Mouse (Mus musculus) ES-Bruce4 (cell line): Measurements from ENCODE around the gene Bcl2l10. TPM values are rescaled to one million over a fixed set of nuclear protein-coding genes. Genes with fewer than 3 reads are reported as not detected.

Experiments used
- H3K27ac ChIP-seq: 2 replicates; pipeline ENCODE4 v1.5.1; 2012; ENCODE audit warnings: low read length, inconsistent platforms; ENCODE audit not compliant: insufficient read depth
- H3K27me3 ChIP-seq: 2 replicates; pipeline ENCODE4 v1.6.1; 2012; ENCODE audit warnings: mild to moderate bottlenecking, low read length, inconsistent platforms; ENCODE audit not compliant: control insufficient read depth, poor library complexity, insufficient read depth, severe bottlenecking
- H3K36me3 ChIP-seq: 2 replicates; pipeline ENCODE4 v1.6.1; 2012; ENCODE audit warnings: inconsistent platforms, mild to moderate bottlenecking, low read length, moderate library complexity; ENCODE audit not compliant: control insufficient read depth, poor library complexity, insufficient read depth, severe bottlenecking
- H3K4me1 ChIP-seq: one replicate; pipeline ENCODE4 v1.8.1; 2011; ENCODE audit warnings: low read length; ENCODE audit not compliant: control insufficient read depth, insufficient read depth
- H3K4me3 ChIP-seq: 2 replicates; pipeline ENCODE4 v1.5.1; 2011; ENCODE audit warnings: low read depth, mild to moderate bottlenecking, low read length
- H3K9ac ChIP-seq: 2 replicates; pipeline ENCODE4 v1.6.1; 2012; ENCODE audit warnings: low read depth, mild to moderate bottlenecking, inconsistent platforms; ENCODE audit not compliant: poor library complexity, severe bottlenecking
- H3K9me3 ChIP-seq: replicated peaks from 2 replicates; pipeline ENCODE4 v1.6.1; 2012; ENCODE audit warnings: mild to moderate bottlenecking, low read length, inconsistent platforms; ENCODE audit not compliant: control insufficient read depth, poor library complexity, insufficient read depth, severe bottlenecking
- CTCF ChIP-seq: IDR thresholded peaks from one replicate; pipeline ENCODE4 v1.8.1; 2011; ENCODE audit warnings: low read depth, low read length
- EP300 ChIP-seq: IDR thresholded peaks from 2 replicates; pipeline ENCODE4 v1.6.1; 2011; ENCODE audit warnings: low read depth, low read length; ENCODE audit not compliant: insufficient read depth
- POLR2A ChIP-seq: IDR thresholded peaks from one replicate; pipeline ENCODE4 v1.8.1; 2011; ENCODE audit warnings: low read length; ENCODE audit not compliant: insufficient read depth
- polyA plus RNA-seq: library from polyadenylated mRNA; stranded (reverse); fragments of >200 nt; gene quantifications from 2 replicates; pipeline ENCODE4 v1.2.4, GENCODE M21; 2011; ENCODE audit warnings: low read depth; ENCODE audit not compliant: missing spikeins, insufficient read depth, insufficient read length

Bcl2l10 gene
- polyA plus RNA-seq, 1 experiment = not detected

DNA sequence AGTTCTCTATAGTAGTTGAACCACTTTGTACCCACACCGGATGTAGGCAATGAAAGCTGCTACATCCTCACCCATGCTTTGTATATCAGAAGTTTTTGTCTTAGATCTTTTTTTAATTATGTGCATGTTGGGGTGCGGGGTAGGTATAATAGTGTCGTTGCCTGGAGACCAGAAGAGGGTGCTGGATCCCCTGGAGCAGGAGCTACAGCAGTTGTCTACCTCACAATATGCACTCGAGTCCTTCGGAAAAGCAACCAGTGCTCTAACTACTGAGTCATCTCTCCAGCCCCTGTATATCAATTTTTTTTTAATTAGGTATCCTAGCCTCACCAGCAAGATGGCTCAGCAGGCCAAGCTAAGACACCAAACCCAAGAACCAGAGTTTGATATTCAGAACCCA, 40.5 kb upstream of the Bcl2l10 start:
- Histone ChIP-seq H3K27me3 (no peaks in the 10 kb centered on the region), H3K9ac (no peak overlapping the region), H3K27ac (no peak overlapping the region), H3K9me3 (no peaks in the 10 kb centered on the region), H3K4me3 (no peak overlapping the region), H3K36me3 (no peaks in the 10 kb centered on the region), H3K4me1 (no peaks in the 10 kb centered on the region)
- no peak for TF ChIP-seq CTCF

DNA sequence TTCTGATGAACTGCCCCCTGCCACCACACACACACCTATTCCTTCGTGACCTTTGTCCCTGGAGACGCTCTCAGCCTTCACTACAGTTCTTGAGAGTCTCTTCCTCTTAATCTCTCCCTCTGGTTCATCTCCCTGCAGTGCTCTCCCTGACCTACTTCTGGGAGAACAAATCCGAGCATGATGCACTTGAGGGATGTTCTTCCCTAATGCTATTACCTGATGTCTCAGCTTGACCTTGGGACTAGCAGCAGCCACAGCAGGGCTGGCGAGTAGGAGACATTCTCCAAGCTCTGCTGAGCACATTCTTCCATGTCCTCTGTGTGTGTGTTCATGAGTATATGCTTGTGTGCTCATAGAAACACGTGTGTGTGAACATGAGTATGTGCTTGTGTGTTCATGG, 38.9 kb upstream of the Bcl2l10 start:
- H3K4me1 ChIP-seq = no peaks in the 10 kb centered on the region
- H3K27ac ChIP-seq = no peak overlapping the region
- H3K9ac ChIP-seq = no peak overlapping the region
- H3K36me3 ChIP-seq = no peaks in the 10 kb centered on the region
- H3K27me3 ChIP-seq = no peaks in the 10 kb centered on the region
- TF ChIP-seq CTCF = no peak
- TF ChIP-seq EP300 = no peak
- TF ChIP-seq POLR2A = no peak
- no peaks in the 10 kb centered on the region for H3K9me3 ChIP-seq
- no peak overlapping the region for H3K4me3 ChIP-seq

DNA sequence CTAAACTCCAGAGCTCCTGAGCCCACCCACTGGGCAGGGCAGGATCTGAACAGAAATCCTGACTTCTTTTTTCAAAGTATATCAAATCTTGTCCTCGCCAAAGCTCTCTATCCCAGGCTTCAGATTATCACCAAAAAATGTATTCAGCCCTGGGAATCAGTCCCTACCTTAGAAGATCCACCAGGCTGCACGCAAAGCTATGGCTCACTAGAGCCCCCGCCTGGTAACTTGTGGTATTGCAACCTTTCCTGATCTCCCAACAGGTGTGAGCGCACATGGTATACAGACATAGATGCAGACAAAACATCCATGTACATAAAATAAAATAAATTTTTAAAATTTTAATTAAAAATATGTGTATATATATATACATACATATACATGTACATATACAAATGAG, 35.5 kb upstream of the Bcl2l10 start:
- H3K27me3 ChIP-seq = no peaks in the 10 kb centered on the region
- H3K9ac ChIP-seq = no peak overlapping the region
- TF ChIP-seq POLR2A (no peak), CTCF (peak; percentile 88), EP300 (no peak)
- H3K4me3 ChIP-seq = no peak overlapping the region
- no peak overlapping the region for H3K27ac ChIP-seq
- no peaks in the 10 kb centered on the region for H3K4me1 ChIP-seq
- no peaks in the 10 kb centered on the region for H3K36me3 ChIP-seq
- no peaks in the 10 kb centered on the region for H3K9me3 ChIP-seq

- Histone ChIP-seq H3K4me3 (peak overlapping the region; percentile 61), H3K9me3 (no peaks in the 10 kb centered on the region), H3K9ac (peak overlapping the region; percentile 42; the same call in 1 of the 2 replicates), H3K36me3 (no peaks in the 10 kb centered on the region), H3K4me1 (no peaks in the 10 kb centered on the region), H3K27ac (no peak overlapping the region), H3K27me3 (no peaks in the 10 kb centered on the region)
- TF ChIP-seq POLR2A (no peak), EP300 (no peak)
Measured at GRCm38 (mm10) chr9:75313138-75313831, 34.3 kb upstream of the Bcl2l10 start.

- H3K27me3 ChIP-seq = no peaks in the 10 kb centered on the region
- TF ChIP-seq CTCF = no peak
- no peak for TF ChIP-seq POLR2A
- TF ChIP-seq EP300 = no peak
- peak overlapping the region; percentile 42 for H3K9ac ChIP-seq
- H3K36me3 ChIP-seq = no peaks in the 10 kb centered on the region
- H3K9me3 ChIP-seq = no peaks in the 10 kb centered on the region
- no peaks in the 10 kb centered on the region for H3K4me1 ChIP-seq
- H3K4me3 ChIP-seq = peak overlapping the region; percentile 83
- H3K27ac ChIP-seq = no peak overlapping the region
Measured at GRCm38 (mm10) chr9:75313832-75314516, 33.6 kb upstream of the Bcl2l10 start.

GRCm38 (mm10) chr9:75314517-75315105, 32.9 kb upstream of the Bcl2l10 start:
- Histone ChIP-seq H3K4me1 (no peaks in the 10 kb centered on the region), H3K4me3 (peak overlapping the region; percentile 83), H3K36me3 (no peaks in the 10 kb centered on the region), H3K9ac (peak overlapping the region; percentile 42), H3K27me3 (no peaks in the 10 kb centered on the region), H3K27ac (no peak overlapping the region), H3K9me3 (no peaks in the 10 kb centered on the region)
- TF ChIP-seq EP300 = no peak
- TF ChIP-seq POLR2A = no peak
- TF ChIP-seq CTCF = no peak
